Mouse (Mus musculus) bone marrow macrophage, adult 2 months (primary cell): ENCODE data around the gene Hapln2. TPM values are rescaled to one million over a fixed set of nuclear protein-coding genes. Genes with fewer than 3 reads are reported as not detected.

ENCODE experiments used
- H3K27ac ChIP-seq: 2 replicates; pipeline ENCODE4 v1.5.1; 2012; ENCODE audit warnings: low read depth, low read length; ENCODE audit not compliant: insufficient read depth
- H3K4me1 ChIP-seq: 2 replicates; pipeline ENCODE4 v1.6.1; 2012; ENCODE audit warnings: low read length; ENCODE audit not compliant: control insufficient read depth, insufficient read depth
- H3K4me3 ChIP-seq: 2 replicates; pipeline ENCODE4 v1.5.1; 2012; ENCODE audit warnings: mild to moderate bottlenecking, low read length, moderate library complexity; ENCODE audit not compliant: insufficient read depth
- CTCF ChIP-seq: IDR thresholded peaks from 2 replicates; pipeline ENCODE4 v1.5.1; 2012; ENCODE audit warnings: low read depth, mild to moderate bottlenecking, low read length, moderate library complexity
- POLR2A ChIP-seq: IDR thresholded peaks from 2 replicates; pipeline ENCODE4 v1.6.1; 2012; ENCODE audit warnings: mild to moderate bottlenecking, low read depth, low read length, borderline replicate concordance
- polyA plus RNA-seq: library from polyadenylated mRNA; stranded (reverse); fragments of >200 nt; gene quantifications from 2 replicates; pipeline ENCODE4 v1.2.4, GENCODE M21; 2012; ENCODE audit not compliant: missing spikeins, insufficient read depth, insufficient read length

The Hapln2 gene
- polyA plus RNA-seq, result not detected in 2 replicates

DNA sequence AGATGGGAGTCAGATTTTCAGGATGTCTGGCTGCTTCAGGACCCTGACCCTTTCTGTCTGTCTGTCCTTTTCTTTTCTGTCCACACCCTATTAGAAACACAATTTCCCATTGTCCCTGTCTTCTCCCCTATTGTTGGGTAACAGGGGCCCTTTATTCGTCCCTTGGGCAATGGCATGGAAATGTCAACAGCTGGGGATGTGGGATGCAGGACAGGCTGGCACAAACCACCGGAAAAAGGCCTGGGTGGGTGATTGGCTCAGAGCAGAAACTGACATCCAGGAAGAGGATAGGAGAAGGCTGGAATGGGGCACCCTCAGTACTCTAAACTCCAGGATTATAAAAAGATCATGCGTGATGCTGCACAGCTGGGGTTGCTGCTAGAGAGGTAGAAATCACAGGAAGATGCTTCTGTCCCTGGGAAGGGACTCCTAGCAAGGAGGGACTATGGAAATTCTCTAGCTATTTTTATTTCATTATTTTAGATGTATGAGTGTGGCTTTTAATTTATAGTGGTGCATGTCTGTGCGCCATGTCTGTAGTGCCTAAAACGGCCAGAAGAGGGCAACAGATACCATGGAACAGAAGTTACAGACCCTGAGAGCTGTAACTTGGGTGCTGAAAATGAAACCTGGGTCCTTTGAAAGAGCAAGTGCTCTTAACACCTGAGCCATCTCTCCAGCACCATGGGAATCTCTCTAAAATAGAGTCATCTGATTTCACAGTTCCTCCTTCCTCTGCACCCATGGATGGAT is at the start of gene Hapln2:
TSS of gene Hapln2 (minus strand) at position 150 of the 753 bp plus-strand sequence.
- Histone ChIP-seq H3K27ac (no peak within 1 kb of the TSS), H3K4me3 (no peak within 1 kb of the TSS), H3K4me1 (no peaks in the 10 kb centered on the region)
- no peak for TF ChIP-seq CTCF
- TF ChIP-seq POLR2A, result no peak

DNA sequence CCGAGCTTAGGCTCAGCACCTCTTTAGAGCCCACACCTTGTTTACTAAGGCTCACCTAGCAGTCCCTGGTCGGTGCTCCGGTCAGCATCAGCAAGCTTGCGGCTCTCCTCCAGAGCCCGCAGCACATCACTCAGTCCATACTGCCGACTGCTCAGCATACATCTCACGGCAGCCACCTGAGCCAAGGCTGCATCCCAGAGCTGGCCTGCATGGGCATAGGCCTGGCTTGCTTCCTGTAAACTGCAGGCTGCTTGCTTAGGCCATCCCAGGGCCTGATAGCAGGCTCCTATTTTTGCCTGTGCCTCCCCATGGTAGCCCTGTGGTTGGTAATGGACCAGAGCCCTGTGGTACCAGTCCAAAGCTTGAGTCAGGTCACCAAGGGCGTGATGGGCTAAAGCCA is 47.4 kb upstream of the Hapln2 start:
- no peak overlapping the region for H3K27ac ChIP-seq
- TF ChIP-seq CTCF (no peak), POLR2A (no peak)
- H3K4me3 ChIP-seq, result no peak overlapping the region
- 0 out of 2 replicates have a peak, but pooled peaks cover 2% of the 10 kb centered on the region for H3K4me1 ChIP-seq

DNA sequence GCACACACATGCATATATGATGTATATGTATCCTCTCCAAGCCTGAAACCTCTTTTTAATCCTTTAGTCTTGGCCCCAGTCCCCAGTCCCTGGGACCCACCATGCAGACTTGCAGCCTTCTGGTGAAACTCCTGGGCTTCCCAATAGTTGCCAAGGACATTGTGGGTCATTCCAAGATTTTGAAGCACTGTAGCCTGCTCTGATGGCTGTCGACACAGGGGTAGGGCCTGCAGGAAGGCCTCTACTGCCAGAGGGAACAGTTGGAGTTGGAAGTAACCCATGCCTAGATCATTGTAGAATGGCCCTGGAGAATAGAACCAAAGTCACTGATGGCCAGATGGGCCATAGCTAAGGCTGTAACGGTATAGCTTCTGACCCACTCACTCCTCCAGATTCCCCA is 47.0 kb upstream of the Hapln2 start:
- TF ChIP-seq CTCF (no peak), POLR2A (no peak)
- Histone ChIP-seq H3K4me1 (0 out of 2 replicates have a peak, but pooled peaks cover 2% of the 10 kb centered on the region), H3K4me3 (no peak overlapping the region), H3K27ac (no peak overlapping the region)

- Histone ChIP-seq H3K4me1 (0 out of 2 replicates have a peak, but pooled peaks cover 2% of the 10 kb centered on the region), H3K27ac (no peak overlapping the region), H3K4me3 (no peak overlapping the region)
- TF ChIP-seq CTCF (no peak), POLR2A (no peak)
Observed at GRCm38 (mm10) chr3:88073631-88074030, 46.2 kb upstream of the Hapln2 start.

- TF ChIP-seq POLR2A, result no peak
- peak; percentile 93 for TF ChIP-seq CTCF
- no peak overlapping the region for H3K27ac ChIP-seq
- no peak overlapping the region for H3K4me3 ChIP-seq
- H3K4me1 ChIP-seq, result no peaks in the 10 kb centered on the region
Observed at GRCm38 (mm10) chr3:88071783-88072182, 44.4 kb upstream of the Hapln2 start.

GRCm38 (mm10) chr3:88068386-88068785 is 41.0 kb upstream of the Hapln2 start:
- Histone ChIP-seq H3K27ac (no peak overlapping the region), H3K4me3 (no peak overlapping the region), H3K4me1 (no peaks in the 10 kb centered on the region)
- no peak for TF ChIP-seq POLR2A
- no peak for TF ChIP-seq CTCF

GRCm38 (mm10) chr3:88057902-88058696 is 30.7 kb upstream of the Hapln2 start, which contains the start of gene Naxe:
Gene Naxe, minus strand, starts transcription at chr3:88058495.
- no peak for TF ChIP-seq CTCF
- no peak for TF ChIP-seq POLR2A
- Histone ChIP-seq H3K4me3 (peak within 1 kb of the TSS; percentile 95), H3K4me1 (peaks cover 6% of the 10 kb centered on the region; the same call in 1 of the 2 replicates), H3K27ac (peak within 1 kb of the TSS; percentile 53; the same call in 1 of the 2 replicates)

GRCm38 (mm10) chr3:88057030-88057429 is 29.6 kb upstream of the Hapln2 start:
- Histone ChIP-seq H3K4me1 (peaks cover 6% of the 10 kb centered on the region; the same call in 1 of the 2 replicates), H3K27ac (no peak overlapping the region), H3K4me3 (no peak overlapping the region)
- TF ChIP-seq POLR2A (no peak), CTCF (no peak)

GRCm38 (mm10) chr3:88049532-88049931 is 22.1 kb upstream of the Hapln2 start:
- TF ChIP-seq CTCF, result no peak
- no peak for TF ChIP-seq POLR2A

GRCm38 (mm10) chr3:88042661-88043421 is 15.5 kb upstream of the Hapln2 start, which contains the start of gene Gpatch4:
Gene Gpatch4, plus strand, starts transcription at chr3:88043108.
- H3K4me3 ChIP-seq, result peak within 1 kb of the TSS; percentile 97
- peak within 1 kb of the TSS; percentile 25 for H3K27ac ChIP-seq
- TF ChIP-seq POLR2A (no peak), CTCF (peak; percentile 6; the same call in 1 of the 2 replicates)
- H3K4me1 ChIP-seq, result peaks cover 6% of the 10 kb centered on the region; the same call in 1 of the 2 replicates

More at GRCm38 (mm10) chr3:88049532-88049931, 22.1 kb upstream of the Hapln2 start:
- no peak overlapping the region for H3K27ac ChIP-seq
- H3K4me1 ChIP-seq, result 0 out of 2 replicates have a peak, but pooled peaks cover 3% of the 10 kb centered on the region
- no peak overlapping the region for H3K4me3 ChIP-seq
